Mouse (Mus musculus): ENCODE results near the gene Ccna1.

The Ccna1 gene

GRCm38 (mm10) chr3:55064396-55064795 lies 9.1 kb upstream of the Ccna1 start:
- DNase-seq, result peak; percentile 50

GRCm38 (mm10) chr3:55062653-55063052 lies 7.4 kb upstream of the Ccna1 start:
- DNase-seq, result no peak

GRCm38 (mm10) chr3:55056376-55056775 lies 1.1 kb upstream of the Ccna1 start:
- DNase-seq, result no peak

- DNase-seq, result no peak
These were observed 433 bp upstream of the Ccna1 start for GRCm38 (mm10) chr3:55055747-55056120.

GRCm38 (mm10) chr3:55054231-55054630 lies 1.1 kb downstream of the Ccna1 start:
- no peak for DNase-seq

GRCm38 (mm10) chr3:55044601-55045370 lies 10.5 kb downstream of the Ccna1 start:
- DNase-seq, result no peak

- DNase-seq, result no peak
These were observed 17.7 kb downstream of the Ccna1 start for GRCm38 (mm10) chr3:55037608-55038007.

- DNase-seq, result no peak
These were observed 27.9 kb downstream of the Ccna1 start for GRCm38 (mm10) chr3:55027271-55027840.

- no peak for DNase-seq
These were observed 29.8 kb downstream of the Ccna1 start for GRCm38 (mm10) chr3:55025502-55025901.

GRCm38 (mm10) chr3:55023347-55023746 lies 32.0 kb downstream of the Ccna1 start:
- DNase-seq, result no peak

- DNase-seq, result no peak
These were observed 33.1 kb downstream of the Ccna1 start for GRCm38 (mm10) chr3:55022247-55022646.

GRCm38 (mm10) chr3:55012536-55012935 lies 42.8 kb downstream of the Ccna1 start:
- DNase-seq, result no peak

GRCm38 (mm10) chr3:55011681-55012080 lies 43.6 kb downstream of the Ccna1 start:
- DNase-seq, result no peak

- DNase-seq, result no peak
These were observed 46.1 kb downstream of the Ccna1 start for GRCm38 (mm10) chr3:55008965-55009741.

- DNase-seq, result no peak
These were observed 51.3 kb downstream of the Ccna1 start for GRCm38 (mm10) chr3:55004036-55004435.

- no peak for DNase-seq
These were observed 53.6 kb downstream of the Ccna1 start for GRCm38 (mm10) chr3:55001677-55002076.

All from cerebellum, adult 9-10 months (tissue).